Mouse (Mus musculus) ES-Bruce4 (cell line): Measurements from ENCODE around the gene Myo18a. TPM values are rescaled to one million over a fixed set of nuclear protein-coding genes. Genes with fewer than 3 reads are reported as not detected.
A peak's percentile ranks its signal among the peaks of the same experiment; 100 is the strongest.

Experiments used
- H3K27ac ChIP-seq: 2 replicates; pipeline ENCODE4 v1.5.1; 2012; ENCODE audit warnings: low read length, inconsistent platforms; ENCODE audit not compliant: insufficient read depth
- H3K27me3 ChIP-seq: 2 replicates; pipeline ENCODE4 v1.6.1; 2012; ENCODE audit warnings: mild to moderate bottlenecking, low read length, inconsistent platforms; ENCODE audit not compliant: control insufficient read depth, poor library complexity, insufficient read depth, severe bottlenecking
- H3K36me3 ChIP-seq: 2 replicates; pipeline ENCODE4 v1.6.1; 2012; ENCODE audit warnings: inconsistent platforms, mild to moderate bottlenecking, low read length, moderate library complexity; ENCODE audit not compliant: control insufficient read depth, poor library complexity, insufficient read depth, severe bottlenecking
- H3K4me1 ChIP-seq: one replicate; pipeline ENCODE4 v1.8.1; 2011; ENCODE audit warnings: low read length; ENCODE audit not compliant: control insufficient read depth, insufficient read depth
- H3K4me3 ChIP-seq: 2 replicates; pipeline ENCODE4 v1.5.1; 2011; ENCODE audit warnings: low read depth, mild to moderate bottlenecking, low read length
- H3K9ac ChIP-seq: 2 replicates; pipeline ENCODE4 v1.6.1; 2012; ENCODE audit warnings: low read depth, mild to moderate bottlenecking, inconsistent platforms; ENCODE audit not compliant: poor library complexity, severe bottlenecking
- H3K9me3 ChIP-seq: replicated peaks from 2 replicates; pipeline ENCODE4 v1.6.1; 2012; ENCODE audit warnings: mild to moderate bottlenecking, low read length, inconsistent platforms; ENCODE audit not compliant: control insufficient read depth, poor library complexity, insufficient read depth, severe bottlenecking
- CTCF ChIP-seq: IDR thresholded peaks from one replicate; pipeline ENCODE4 v1.8.1; 2011; ENCODE audit warnings: low read depth, low read length
- EP300 ChIP-seq: IDR thresholded peaks from 2 replicates; pipeline ENCODE4 v1.6.1; 2011; ENCODE audit warnings: low read depth, low read length; ENCODE audit not compliant: insufficient read depth
- POLR2A ChIP-seq: IDR thresholded peaks from one replicate; pipeline ENCODE4 v1.8.1; 2011; ENCODE audit warnings: low read length; ENCODE audit not compliant: insufficient read depth
- polyA plus RNA-seq: library from polyadenylated mRNA; stranded (reverse); fragments of >200 nt; gene quantifications from 2 replicates; pipeline ENCODE4 v1.2.4, GENCODE M21; 2011; ENCODE audit warnings: low read depth; ENCODE audit not compliant: missing spikeins, insufficient read depth, insufficient read length

Myo18a gene
- polyA plus RNA-seq, 1 experiment, result 59.6 TPM

- TF ChIP-seq POLR2A, result no peak
- no peak for TF ChIP-seq CTCF
- no peak for TF ChIP-seq EP300
- no peaks in the 10 kb centered on the region for H3K9me3 ChIP-seq
- H3K27me3 ChIP-seq, result no peaks in the 10 kb centered on the region
- no peak overlapping the region for H3K27ac ChIP-seq
- no peak overlapping the region for H3K9ac ChIP-seq
- no peaks in the 10 kb centered on the region for H3K36me3 ChIP-seq
- peaks cover 2% of the 10 kb centered on the region for H3K4me1 ChIP-seq
- no peak overlapping the region for H3K4me3 ChIP-seq
Measured at GRCm38 (mm10) chr11:77748996-77749395, 14.1 kb upstream of the Myo18a start.

DNA sequence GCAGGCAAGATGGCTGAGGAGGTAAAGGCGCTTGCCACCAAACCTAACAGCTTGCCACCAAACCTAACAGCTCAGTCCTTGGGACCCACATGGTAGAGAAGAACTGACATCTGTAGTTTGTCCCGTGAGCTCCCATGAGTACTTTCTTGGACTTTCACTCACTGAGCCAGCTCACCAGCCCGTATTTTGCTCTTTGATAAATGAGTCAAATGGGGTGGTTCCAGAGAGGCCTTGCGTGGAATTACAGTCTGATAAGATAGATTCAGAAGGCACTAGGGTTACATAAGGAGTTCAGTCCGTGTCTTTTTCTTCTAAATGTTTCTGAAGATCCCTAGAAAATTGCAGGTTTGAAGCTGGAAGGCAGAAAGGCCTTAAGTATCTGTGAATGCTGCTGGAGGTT is 10.5 kb upstream of the Myo18a start:
- H3K36me3 ChIP-seq, result no peaks in the 10 kb centered on the region
- H3K4me3 ChIP-seq, result no peak overlapping the region
- no peaks in the 10 kb centered on the region for H3K9me3 ChIP-seq
- no peaks in the 10 kb centered on the region for H3K27me3 ChIP-seq
- H3K27ac ChIP-seq, result no peak overlapping the region
- no peaks in the 10 kb centered on the region for H3K4me1 ChIP-seq
- TF ChIP-seq POLR2A (no peak), EP300 (no peak)
- no peak overlapping the region for H3K9ac ChIP-seq

- H3K27ac ChIP-seq, result no peak overlapping the region
- no peaks in the 10 kb centered on the region for H3K9me3 ChIP-seq
- H3K4me3 ChIP-seq, result no peak overlapping the region
- H3K9ac ChIP-seq, result no peak overlapping the region
- TF ChIP-seq POLR2A (no peak), EP300 (no peak), CTCF (no peak)
- no peaks in the 10 kb centered on the region for H3K27me3 ChIP-seq
- peaks cover 4% of the 10 kb centered on the region for H3K4me1 ChIP-seq
- H3K36me3 ChIP-seq, result no peaks in the 10 kb centered on the region
Measured at GRCm38 (mm10) chr11:77753469-77753868, 9.6 kb upstream of the Myo18a start.

- peaks cover 5% of the 10 kb centered on the region for H3K4me1 ChIP-seq
- TF ChIP-seq EP300, result no peak
- no peak for TF ChIP-seq CTCF
- no peak for TF ChIP-seq POLR2A
- no peaks in the 10 kb centered on the region for H3K36me3 ChIP-seq
- no peaks in the 10 kb centered on the region for H3K9me3 ChIP-seq
- H3K27ac ChIP-seq, result no peak overlapping the region
- H3K27me3 ChIP-seq, result no peaks in the 10 kb centered on the region
- no peak overlapping the region for H3K4me3 ChIP-seq
- no peak overlapping the region for H3K9ac ChIP-seq
Measured at GRCm38 (mm10) chr11:77760031-77760430, 3.0 kb upstream of the Myo18a start.

DNA sequence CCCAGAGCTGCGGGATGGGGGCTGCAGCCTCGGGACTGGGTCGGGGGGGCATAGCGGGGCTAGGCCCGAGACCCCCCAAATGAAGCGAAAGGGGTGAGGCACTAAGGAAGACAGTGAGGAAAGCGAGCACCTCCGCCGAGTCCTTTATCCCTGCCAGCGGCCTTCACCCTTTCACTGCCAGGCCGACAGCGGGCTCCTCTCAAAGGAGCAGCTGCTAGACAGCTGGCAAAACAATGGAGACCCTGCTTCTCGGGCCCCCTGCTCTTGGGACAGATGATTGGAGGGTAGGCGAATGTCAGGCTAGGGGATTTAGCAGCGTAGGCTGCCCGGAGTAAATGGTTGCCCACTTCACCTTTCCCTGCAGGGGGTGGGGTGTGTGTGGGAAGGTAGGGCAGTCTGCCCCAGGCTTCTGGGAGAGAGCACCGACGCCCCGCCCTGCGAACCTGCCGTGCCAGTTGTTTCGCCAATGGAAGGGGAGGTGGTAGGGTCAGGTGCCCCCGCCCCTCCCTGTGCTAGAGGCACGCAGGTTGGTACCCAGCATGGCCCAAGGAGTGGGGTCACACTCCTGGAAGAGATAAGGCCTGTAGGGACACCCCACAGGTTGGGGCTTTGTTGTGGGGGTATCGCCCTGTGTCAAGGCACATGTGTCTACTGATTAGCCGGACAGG is 761 bp downstream of the Myo18a start:
- H3K4me3 ChIP-seq, result peak overlapping the region; percentile 76
- no peaks in the 10 kb centered on the region for H3K9me3 ChIP-seq
- H3K27ac ChIP-seq, result peak overlapping the region; percentile 48; the same call in 1 of the 2 replicates
- no peaks in the 10 kb centered on the region for H3K27me3 ChIP-seq
- 0 out of 2 replicates have a peak, but pooled peaks have one; percentile 36 for TF ChIP-seq EP300
- no peak for TF ChIP-seq CTCF
- no peak for TF ChIP-seq POLR2A
- H3K9ac ChIP-seq, result peak overlapping the region; percentile 93
- H3K4me1 ChIP-seq, result no peaks in the 10 kb centered on the region
- H3K36me3 ChIP-seq, result no peaks in the 10 kb centered on the region

DNA sequence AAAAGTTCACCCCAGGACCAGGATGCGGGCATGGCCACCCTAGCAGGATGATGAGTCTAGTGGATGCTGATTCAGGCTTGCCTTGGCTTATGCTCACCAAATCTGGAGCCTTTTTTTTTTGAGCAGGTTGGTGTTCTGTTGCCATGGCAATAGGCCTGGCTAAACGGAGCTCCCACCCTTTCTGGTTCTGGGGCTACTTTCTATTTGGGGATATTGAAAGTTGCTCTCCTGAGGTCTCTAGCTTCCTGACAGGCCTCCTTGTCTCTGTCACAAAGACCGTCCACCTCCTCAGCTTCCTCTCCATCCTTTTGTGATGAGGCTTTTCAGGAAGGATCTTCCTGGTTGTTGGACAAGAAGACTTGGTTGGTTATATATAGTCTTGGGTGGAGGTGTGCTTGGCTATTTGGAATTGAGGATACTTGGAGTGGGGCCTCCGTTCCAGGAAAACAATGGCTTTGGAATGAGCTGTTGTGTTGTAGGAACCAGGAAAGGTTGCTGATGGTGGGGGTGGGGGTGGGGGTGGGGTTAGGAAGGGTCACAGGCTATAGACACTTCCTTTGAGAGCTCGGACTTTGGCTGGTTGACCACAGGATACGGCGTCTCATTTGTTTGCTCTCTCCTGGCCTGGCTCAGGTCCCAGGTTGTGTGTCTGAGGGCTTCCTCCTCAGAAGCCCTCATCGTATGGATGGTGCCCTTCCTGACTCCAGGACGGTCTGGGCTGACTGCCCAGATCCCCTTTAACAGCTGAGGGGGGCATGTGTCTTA is 1.8 kb downstream of the Myo18a start:
- Histone ChIP-seq H3K4me1 (no peaks in the 10 kb centered on the region), H3K27me3 (no peaks in the 10 kb centered on the region), H3K9me3 (no peaks in the 10 kb centered on the region), H3K36me3 (no peaks in the 10 kb centered on the region), H3K9ac (0 out of 2 replicates have a peak overlapping the region, but pooled peaks have one; percentile 93), H3K27ac (peak overlapping the region; percentile 50), H3K4me3 (peak overlapping the region; percentile 76)
- TF ChIP-seq EP300, result no peak
- TF ChIP-seq CTCF, result no peak
- TF ChIP-seq POLR2A, result no peak
